Mouse (Mus musculus) Muller cell, postnatal 12 days (primary cell): ENCODE data around the gene Serpinb9f.
"Not testable (repeated sequence)": the region's sequence is repeated elsewhere in the genome, so short reads cannot be mapped to it uniquely, and the experiment has no call there.

ENCODE experiments used
- DNase-seq: peaks from one replicate; pipeline ENCODE4 v3.0.0-alpha.2; 2015; ENCODE audit errors: inconsistent ontology term

Gene Serpinb9f

GRCm38 (mm10) chr13:33323777-33324176, at the start of gene Serpinb9f:
Gene Serpinb9f, plus strand, starts transcription at chr13:33324077.
- not testable (repeated sequence) for DNase-seq

DNA sequence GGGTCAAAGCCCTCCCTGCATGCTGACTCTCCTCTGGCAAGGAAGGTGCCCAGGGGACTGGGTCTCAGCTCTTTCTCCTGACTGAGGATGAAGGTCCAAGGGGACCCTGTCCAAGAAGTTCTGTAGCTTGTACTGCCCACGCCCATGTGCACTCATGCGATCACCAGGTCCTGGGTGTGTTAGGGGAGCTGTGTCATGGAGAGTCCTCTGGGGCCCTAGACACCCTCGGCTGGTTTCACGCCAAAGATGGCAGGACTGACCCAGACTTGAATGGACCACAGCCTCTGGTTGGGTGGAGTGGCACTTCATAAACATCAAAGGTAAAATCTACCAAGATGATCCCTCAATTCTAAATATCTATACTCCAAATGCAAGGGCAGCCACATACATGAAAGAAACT, 15.2 kb upstream of the Serpinb9f start:
- not testable (repeated sequence) for DNase-seq

DNA sequence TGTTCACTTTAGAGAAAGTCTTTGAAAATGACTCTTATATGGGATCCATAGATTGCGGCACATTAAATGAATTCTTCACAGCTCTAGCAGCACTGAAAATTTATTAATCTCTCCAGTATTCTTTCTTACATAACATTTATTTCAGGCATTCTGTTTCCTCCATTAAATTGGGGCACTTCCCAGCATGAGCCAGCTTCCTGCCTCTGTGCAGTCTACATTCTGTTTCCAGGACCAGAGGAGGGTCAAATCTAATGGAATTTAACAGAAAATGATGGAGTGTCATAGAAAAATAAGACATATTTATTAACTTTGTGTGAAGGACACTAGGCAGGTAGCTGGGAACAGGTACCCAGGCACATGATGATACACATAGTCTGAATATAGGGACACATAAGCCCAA, 32.8 kb downstream of the Serpinb9f start:
- not testable (repeated sequence) for DNase-seq
